Mouse (Mus musculus): ENCODE measurements around the gene Vmn1r117. TPM values are rescaled to one million over a fixed set of nuclear protein-coding genes. Genes with fewer than 3 reads are reported as not detected.
"Not testable (repeated sequence)": the region's sequence is repeated elsewhere in the genome, so short reads cannot be mapped to it uniquely, and the experiment has no call there.

Gene Vmn1r117
- polyA plus RNA-seq (2012; rRNA removed), result not detected in 2 replicates

GRCm38 (mm10) chr7:20884021-20884420, at the start of gene Vmn1r117:
TSS of gene Vmn1r117 (minus strand) at chr7:20884121.
- H3K4me1 ChIP-seq (replicated peaks; ENCODE audit: control insufficient read depth, insufficient read depth, low read length); H3K27me3 ChIP-seq (ENCODE audit: control insufficient read depth, insufficient read depth, low read length); H3K27ac ChIP-seq (ENCODE audit: control insufficient read depth, insufficient read depth, low read length); H3K36me3 ChIP-seq (ENCODE audit: control insufficient read depth, insufficient read depth, low read length); DNase-seq; H3K4me3 ChIP-seq (ENCODE audit: control insufficient read depth, insufficient read depth, low read length): not testable (repeated sequence)
- no CpG with 5 or more reads among the region's 2 CpGs for WGBS

- not testable (repeated sequence) for H3K27ac ChIP-seq (ENCODE audit: control insufficient read depth, insufficient read depth, low read length); H3K27me3 ChIP-seq (ENCODE audit: control insufficient read depth, insufficient read depth, low read length); DNase-seq; H3K36me3 ChIP-seq (ENCODE audit: control insufficient read depth, insufficient read depth, low read length); H3K4me1 ChIP-seq (replicated peaks; ENCODE audit: control insufficient read depth, insufficient read depth, low read length); H3K4me3 ChIP-seq (ENCODE audit: control insufficient read depth, insufficient read depth, low read length)
- no CpG with 5 or more reads among the region's 2 CpGs for WGBS
These were observed 28.3 kb upstream of the Vmn1r117 start, which contains the start of gene Vmn1r118 for GRCm38 (mm10) chr7:20912247-20912646. TSS of gene Vmn1r118 (minus strand) at chr7:20912347.

- H3K4me1 ChIP-seq (replicated peaks; ENCODE audit: control insufficient read depth, insufficient read depth, low read length); H3K4me3 ChIP-seq (ENCODE audit: control insufficient read depth, insufficient read depth, low read length); DNase-seq; H3K36me3 ChIP-seq (ENCODE audit: control insufficient read depth, insufficient read depth, low read length); H3K27ac ChIP-seq (ENCODE audit: control insufficient read depth, insufficient read depth, low read length); H3K27me3 ChIP-seq (ENCODE audit: control insufficient read depth, insufficient read depth, low read length): not testable (repeated sequence)
- 53% methylated on average over 3 of the region's 3 CpGs for WGBS
These were observed 12.0 kb downstream of the Vmn1r117 start, which contains the start of gene Vmn1r116 for GRCm38 (mm10) chr7:20871956-20872355. TSS of gene Vmn1r116 (plus strand) at chr7:20872256.

- H3K4me1 ChIP-seq (replicated peaks; ENCODE audit: control insufficient read depth, insufficient read depth, low read length); DNase-seq; H3K36me3 ChIP-seq (ENCODE audit: control insufficient read depth, insufficient read depth, low read length); H3K27me3 ChIP-seq (ENCODE audit: control insufficient read depth, insufficient read depth, low read length); H3K27ac ChIP-seq (ENCODE audit: control insufficient read depth, insufficient read depth, low read length); H3K4me3 ChIP-seq (ENCODE audit: control insufficient read depth, insufficient read depth, low read length): not testable (repeated sequence)
- WGBS, result 100% methylated on average over 1 of the region's 3 CpGs
These were observed 39.0 kb downstream of the Vmn1r117 start, which contains the start of gene Vmn1r115 for GRCm38 (mm10) chr7:20844885-20845284. TSS of gene Vmn1r115 (minus strand) at chr7:20844985.

Other genes starting within 250 kb of the Vmn1r117 start
- gene Vmn1r107, start 215.2 kb downstream of the Vmn1r117 start, polyA plus RNA-seq (2012; rRNA removed), result not detected in 2 replicates
- not detected in 2 replicates for gene Vmn1r111, start 180.9 kb downstream of the Vmn1r117 start, polyA plus RNA-seq (2012; rRNA removed)
- gene Gm10668, start 153.5 kb downstream of the Vmn1r117 start, polyA plus RNA-seq (2012; rRNA removed), result not detected in 2 replicates
- not detected in 2 replicates for gene Vmn1r112, start 112.9 kb downstream of the Vmn1r117 start, polyA plus RNA-seq (2012; rRNA removed)
- not detected in 2 replicates for gene Vmn1r113, start 96.8 kb downstream of the Vmn1r117 start, polyA plus RNA-seq (2012; rRNA removed)
- gene Vmn1r114, start 71.9 kb downstream of the Vmn1r117 start, polyA plus RNA-seq (2012; rRNA removed), result not detected in 2 replicates
- not detected in 2 replicates for gene Vmn1r115, start 39.1 kb downstream of the Vmn1r117 start, polyA plus RNA-seq (2012; rRNA removed)
- gene Vmn1r116, start 11.9 kb downstream of the Vmn1r117 start, polyA plus RNA-seq (2012; rRNA removed), result not detected in 2 replicates
- gene Vmn1r118, start 28.2 kb upstream of the Vmn1r117 start, polyA plus RNA-seq (2012; rRNA removed), result not detected in 2 replicates
- gene Vmn1r119, start 128.3 kb upstream of the Vmn1r117 start, polyA plus RNA-seq (2012; rRNA removed), result not detected in 2 replicates
- gene Vmn1r120, start 169.7 kb upstream of the Vmn1r117 start, polyA plus RNA-seq (2012; rRNA removed), result not detected in 2 replicates
- gene Vmn1r121, start 214.4 kb upstream of the Vmn1r117 start, polyA plus RNA-seq (2012; rRNA removed), result not detected in 2 replicates